Mouse (Mus musculus) heart, adult 2 months (tissue): Measurements from ENCODE around the gene Cacna1a.

Experiments
- CTCF ChIP-seq: fragments of 200-600 bp; IDR thresholded peaks from 2 replicates; pipeline ENCODE4 v1.8.1; 2022; ENCODE audit warnings: antibody characterized with exemption, mild to moderate bottlenecking, moderate library complexity
- EP300 ChIP-seq: fragments of 200-500 bp; IDR thresholded peaks from 2 replicates; pipeline ENCODE4 v1.6.1; 2011; ENCODE audit warnings: low read depth, low read length, control low read depth; ENCODE audit not compliant: insufficient read depth
- POLR2A ChIP-seq: fragments of 200-500 bp; IDR thresholded peaks from 2 replicates; pipeline ENCODE4 v1.6.1; 2011; ENCODE audit warnings: mild to moderate bottlenecking, low read depth, low read length, control low read depth; ENCODE audit not compliant: insufficient read depth

DNA sequence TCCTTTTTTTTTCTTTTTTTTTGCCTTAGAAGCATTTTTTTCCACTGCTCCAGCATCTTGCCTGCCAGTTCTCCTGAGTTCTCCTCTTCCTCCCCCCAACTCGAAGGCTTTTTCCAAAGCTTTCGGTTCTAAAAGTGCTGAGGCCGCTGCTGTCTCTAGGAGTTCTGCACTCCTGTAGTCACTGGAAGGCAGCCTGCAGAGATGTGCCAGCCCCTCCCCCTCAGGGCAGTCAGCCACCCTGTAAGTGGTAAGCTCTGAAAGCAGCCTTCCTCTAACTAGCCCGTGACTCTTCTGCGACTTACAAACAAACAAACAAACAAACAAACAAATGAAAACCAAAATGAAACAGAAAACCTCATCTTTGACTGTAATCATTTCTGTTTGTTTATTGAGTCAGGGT is 13.2 kb upstream of the Cacna1a start:
- TF ChIP-seq CTCF, result no peak
- no peak for TF ChIP-seq POLR2A
- no peak for TF ChIP-seq EP300
